Mouse (Mus musculus): ENCODE measurements around the gene Adipor2.
A peak's percentile ranks its signal among the peaks of the same experiment; 100 is the strongest.
"Not testable (repeated sequence)": the region's sequence is repeated elsewhere in the genome, so short reads cannot be mapped to it uniquely, and the experiment has no call there.

Adipor2 gene

GRCm38 (mm10) chr6:119390728-119391127 lies 26.8 kb downstream of the Adipor2 start:
- DNase-seq (ENCODE audit: low spot score in 2 of 2) = no peak

GRCm38 (mm10) chr6:119389089-119389488 lies 28.4 kb downstream of the Adipor2 start:
- no peak for DNase-seq (ENCODE audit: low spot score in 2 of 2)

- DNase-seq (ENCODE audit: low spot score in 2 of 2) = peak; percentile 92 to 94
Observed at GRCm38 (mm10) chr6:119388650-119389012, 28.9 kb downstream of the Adipor2 start.

GRCm38 (mm10) chr6:119387801-119388649 lies 29.5 kb downstream of the Adipor2 start:
- DNase-seq (ENCODE audit: low spot score in 2 of 2) = no peak

GRCm38 (mm10) chr6:119386821-119387220 lies 30.7 kb downstream of the Adipor2 start:
- no peak for DNase-seq (ENCODE audit: low spot score in 2 of 2)

- no peak for DNase-seq (ENCODE audit: low spot score in 2 of 2)
Observed at GRCm38 (mm10) chr6:119386421-119386820, 31.1 kb downstream of the Adipor2 start.

- DNase-seq (ENCODE audit: low spot score in 2 of 2) = no peak
Observed at GRCm38 (mm10) chr6:119385668-119386067, 31.8 kb downstream of the Adipor2 start.

- no peak for DNase-seq (ENCODE audit: low spot score in 2 of 2)
Observed at GRCm38 (mm10) chr6:119378631-119379030, 38.9 kb downstream of the Adipor2 start.

GRCm38 (mm10) chr6:119377613-119378012 lies 39.9 kb downstream of the Adipor2 start:
- DNase-seq (ENCODE audit: low spot score in 2 of 2) = peak; percentile 25 to 32

GRCm38 (mm10) chr6:119375035-119375434 lies 42.5 kb downstream of the Adipor2 start:
- DNase-seq (ENCODE audit: low spot score in 2 of 2) = no peak

GRCm38 (mm10) chr6:119373000-119373705 lies 44.4 kb downstream of the Adipor2 start:
- peak; percentile 31 to 38 for DNase-seq (ENCODE audit: low spot score in 2 of 2)

GRCm38 (mm10) chr6:119372237-119372636 lies 45.3 kb downstream of the Adipor2 start:
- no peak for DNase-seq (ENCODE audit: low spot score in 2 of 2)

- no peak for DNase-seq (ENCODE audit: low spot score in 2 of 2)
Observed at GRCm38 (mm10) chr6:119371624-119372023, 45.9 kb downstream of the Adipor2 start.

- no peak for DNase-seq (ENCODE audit: low spot score in 2 of 2)
Observed at GRCm38 (mm10) chr6:119367382-119367781, 50.1 kb downstream of the Adipor2 start.

- DNase-seq (ENCODE audit: low spot score in 2 of 2) = not testable (repeated sequence)
Observed at GRCm38 (mm10) chr6:119366800-119367199, 50.7 kb downstream of the Adipor2 start.

- DNase-seq (ENCODE audit: low spot score in 2 of 2) = no peak
Observed at GRCm38 (mm10) chr6:119363593-119363992, 53.9 kb downstream of the Adipor2 start.

- DNase-seq (ENCODE audit: low spot score in 2 of 2) = no peak
Observed at GRCm38 (mm10) chr6:119360925-119361702, 56.4 kb downstream of the Adipor2 start.

- DNase-seq (ENCODE audit: low spot score in 2 of 2) = not testable (repeated sequence)
Observed at GRCm38 (mm10) chr6:119360250-119360649, 57.3 kb downstream of the Adipor2 start.

- DNase-seq (ENCODE audit: low spot score in 2 of 2) = no peak
Observed at GRCm38 (mm10) chr6:119358020-119358571, 59.4 kb downstream of the Adipor2 start.

GRCm38 (mm10) chr6:119352501-119352900 lies 65.0 kb downstream of the Adipor2 start:
- no peak for DNase-seq (ENCODE audit: low spot score in 2 of 2)

- DNase-seq (ENCODE audit: low spot score in 2 of 2) = no peak
Observed at GRCm38 (mm10) chr6:119351656-119352055, 65.8 kb downstream of the Adipor2 start.

GRCm38 (mm10) chr6:119350703-119351198 lies 66.8 kb downstream of the Adipor2 start:
- DNase-seq (ENCODE audit: low spot score in 2 of 2) = no peak

Data from natural killer cell, adult 2 months (primary cell).